12 mouse cellular contexts compared by ENCODE assay signal in genomic region chr1:89570522-89571299, GRCm38 (mm10).
DNase-seq lines count a peak whose midpoint lies in the region; ATAC-seq and TF ChIP-seq lines count a peak whose summit lies in the region.
"Had no signal": no experiment of that assay in that cellular context is flagged by ENCODE, and none has a peak within 500 bp of the region (broad histone marks: within the 10 kb centered on the region; RNA-seq: fewer than 3 reads in every experiment).

No protein-coding gene starts in this region.

- H3K4me1 ChIP-seq in kidney, adult 2 months (ENCODE audit: control insufficient read depth, insufficient read depth, low read length): peaks cover 29% of the 10 kb centered on the region
- peaks cover 32% of the 10 kb centered on the region for H3K4me1 ChIP-seq in liver, embryonic 12.5 days

- H3K4me3 ChIP-seq in kidney, adult 2 months (ENCODE audit: insufficient read depth, low read depth, low read length): no peak overlapping the region
- no peak overlapping the region for H3K4me3 ChIP-seq in liver, embryonic 12.5 days
- H3K4me3 ChIP-seq: heart, embryonic 15.5 days; lung, embryonic 15.5 days had no signal

- TF ChIP-seq POLR2A in kidney, adult 2 months (IDR thresholded peaks at IDR 0.05; ENCODE audit: low read depth, low read length): no peak

- H3K27me3 ChIP-seq in kidney, adult 2 months (replicated peaks; ENCODE audit: control insufficient read depth, insufficient read depth, low read length): no peaks in the 10 kb centered on the region
- no peaks in the 10 kb centered on the region for H3K27me3 ChIP-seq in liver, embryonic 12.5 days (replicated peaks)
- H3K27me3 ChIP-seq: heart, embryonic 15.5 days; lung, embryonic 15.5 days had no signal

- no peaks in the 10 kb centered on the region for H3K36me3 ChIP-seq in kidney, adult 2 months (ENCODE audit: control insufficient read depth, insufficient read depth, low read length)
- no peaks in the 10 kb centered on the region for H3K36me3 ChIP-seq in liver, embryonic 12.5 days
- H3K36me3 ChIP-seq: heart, embryonic 15.5 days; lung, embryonic 15.5 days had no signal

- no peak overlapping the region for H3K4me2 ChIP-seq in liver, embryonic 12.5 days
- H3K4me2 ChIP-seq: heart, embryonic 15.5 days; lung, embryonic 15.5 days had no signal

- no peaks in the 10 kb centered on the region for H3K9me3 ChIP-seq in liver, embryonic 12.5 days (replicated peaks)
- H3K9me3 ChIP-seq: heart, embryonic 15.5 days; lung, embryonic 15.5 days had no signal

- peak; percentile 66 for DNase-seq in kidney, adult 2 months
- no peak for DNase-seq in kidney, adult 18-20 months
- peak; percentile 94 for DNase-seq in Muller cell, postnatal 12 days (ENCODE audit: inconsistent ontology term)
- DNase-seq in fibroblast of lung, adult 2 months (ENCODE audit: low read depth): peak; percentile 59
- peak; percentile 56 for DNase-seq in kidney, postnatal 10 days
- DNase-seq in spleen, postnatal 4 days (ENCODE audit: low spot score in 2 of 2): no peak
- DNase-seq: cerebellum, postnatal 25 days; thymus, adult 18-20 months had no signal

- no peak for ATAC-seq in megakaryocyte, adult 5-6 weeks (ENCODE audit: poor library complexity, severe bottlenecking)
- no peak for ATAC-seq in liver, embryonic 12.5 days

- no peak overlapping the region for H3K27ac ChIP-seq in kidney, adult 2 months (ENCODE audit: insufficient read depth, low read depth, low read length)
- H3K27ac ChIP-seq in liver, embryonic 12.5 days: no peak overlapping the region
- H3K27ac ChIP-seq: heart, embryonic 15.5 days; lung, embryonic 15.5 days had no signal

- TF ChIP-seq CTCF in kidney, adult 2 months (conservative IDR thresholded peaks at IDR 0.05; ENCODE audit: insufficient read depth, insufficient read length, low read depth, low read length): no peak

- WGBS in kidney, adult 2 months: 83% methylated on average over 4 of the region's 4 CpGs
- 45% methylated on average over 4 of the region's 4 CpGs for WGBS in liver, embryonic 12.5 days (ENCODE audit: insufficient replicate concordance)

- no peak overlapping the region for H3K9ac ChIP-seq in liver, embryonic 12.5 days
- H3K9ac ChIP-seq: heart, embryonic 15.5 days; lung, embryonic 15.5 days had no signal

Comparison
In these comparisons a context has a peak if more than half of its experiments do, and no peak if none do; other contexts are left out.
1. DNase-seq: peak in kidney, adult 2 months (single experiment), Muller cell, postnatal 12 days (single experiment), fibroblast of lung, adult 2 months (single experiment) and kidney, postnatal 10 days (single experiment); none in kidney, adult 18-20 months (single experiment) and spleen, postnatal 4 days (0 of 2).